Mouse (Mus musculus) stomach, postnatal 0 days (tissue): ENCODE data around the gene Bcor.

Experiments used
- CTCF ChIP-seq: IDR thresholded peaks from 2 replicates; pipeline ENCODE4 v1.5.1; 2016; ENCODE audit warnings: antibody characterized with exemption, low read depth, mild to moderate bottlenecking, moderate library complexity
- EP300 ChIP-seq: optimal IDR thresholded peaks from 2 replicates; pipeline ENCODE3; 2016; ENCODE audit warnings: antibody characterized with exemption

- no peak for TF ChIP-seq EP300
- no peak for TF ChIP-seq CTCF
Observed at GRCm38 (mm10) chrX:12105358-12105757, 54.8 kb downstream of the Bcor start.
